Mouse (Mus musculus) MEL (cell line): ENCODE measurements around the gene Gm10271. TPM values are rescaled to one million over a fixed set of nuclear protein-coding genes. Genes with fewer than 3 reads are reported as not detected.

ENCODE experiments used
- DNase-seq: peaks from one replicate; pipeline ENCODE4 v3.0.0; 2011; ENCODE audit warnings: low read depth, low spot score
- H3K27ac ChIP-seq: 2 replicates; pipeline ENCODE4 v1.5.1; 2012; ENCODE audit warnings: low read depth, mild to moderate bottlenecking, control low read depth, low read length, moderate library complexity; ENCODE audit not compliant: control insufficient read depth
- H3K27me3 ChIP-seq, 2 experiments: fragments of 150-350 bp in 1 of 2; sonication (generic) in 1 of 2; 2 replicates each; pipeline ENCODE4 v1.6.1; 2012; ENCODE audit warnings: low read length in 2 of 2, mild to moderate bottlenecking in 2 of 2, improper control_type of control experiment in 1 of 2, moderate library complexity in 1 of 2; ENCODE audit not compliant: insufficient read depth in 2 of 2, control insufficient read depth in 1 of 2
- H3K36me3 ChIP-seq, 2 experiments: 2 replicates each; pipeline ENCODE4 v1.6.1; 2012 to 2014; ENCODE audit warnings: low read length in 2 of 2, improper control_type of control experiment in 1 of 2, inconsistent platforms in 1 of 2, mild to moderate bottlenecking in 1 of 2; ENCODE audit not compliant: insufficient read depth in 2 of 2, control insufficient read depth in 1 of 2
- H3K4me1 ChIP-seq, 2 experiments: fragments of 150-350 bp in 1 of 2; sonication (generic) in 1 of 2; 2 replicates each; pipeline ENCODE4 v1.6.1; 2012; ENCODE audit warnings: low read length in 2 of 2, improper control_type of control experiment in 1 of 2, mild to moderate bottlenecking in 1 of 2; ENCODE audit not compliant: insufficient read depth in 2 of 2, control insufficient read depth in 1 of 2
- H3K4me3 ChIP-seq, 2 experiments: fragments of 150-350 bp in 1 of 2; sonication (generic) in 1 of 2; 2 replicates each; pipeline ENCODE4 v1.5.1; 2012; ENCODE audit warnings: low read depth in 2 of 2, low read length in 2 of 2, mild to moderate bottlenecking in 2 of 2, moderate library complexity in 2 of 2, control low read depth in 1 of 2, improper control_type of control experiment in 1 of 2; ENCODE audit not compliant: control insufficient read depth in 1 of 2, insufficient read depth in 1 of 2
- H3K79me2 ChIP-seq: 2 replicates; pipeline ENCODE4 v1.6.1; 2012; ENCODE audit warnings: mild to moderate bottlenecking, low read length, moderate library complexity; ENCODE audit not compliant: control insufficient read depth, poor library complexity, insufficient read depth
- H3K9ac ChIP-seq: 2 replicates; pipeline ENCODE4 v1.6.1; 2012; ENCODE audit warnings: low read depth, mild to moderate bottlenecking, control low read depth, low read length, moderate library complexity; ENCODE audit not compliant: control insufficient read depth, poor library complexity, severe bottlenecking
- H3K9me3 ChIP-seq: fragments of 150-350 bp; sonication (generic); replicated peaks from 2 replicates; pipeline ENCODE4 v1.6.1; 2012; ENCODE audit warnings: mild to moderate bottlenecking, low read length, improper control_type of control experiment, moderate library complexity; ENCODE audit not compliant: insufficient read depth
- BHLHE40 ChIP-seq: IDR thresholded peaks from 2 replicates; pipeline ENCODE4 v1.6.1; 2012; ENCODE audit warnings: low read depth, mild to moderate bottlenecking, inconsistent platforms, low read length, improper control_type of control experiment, borderline replicate concordance
- CTCF ChIP-seq, 3 experiments: IDR thresholded peaks in 2 of 3; conservative IDR thresholded peaks in 1 of 3; 2 replicates each; pipeline ENCODE4 v1.5.1; 2011 to 2012; ENCODE audit warnings: low read length in 3 of 3, low read depth in 2 of 3, mild to moderate bottlenecking in 2 of 3, improper control_type of control experiment in 1 of 3, inconsistent platforms in 1 of 3, mixed read lengths in 1 of 3, moderate library complexity in 1 of 3; ENCODE audit not compliant: control insufficient read depth in 1 of 3, insufficient read depth in 1 of 3, poor library complexity in 1 of 3, severe bottlenecking in 1 of 3
- E2F4 ChIP-seq: IDR thresholded peaks from 2 replicates; pipeline ENCODE4 v1.6.1; 2011; ENCODE audit warnings: low read depth, low read length, improper control_type of control experiment, borderline replicate concordance
- ELF1 ChIP-seq: IDR thresholded peaks from 2 replicates; pipeline ENCODE4 v1.6.1; 2014; ENCODE audit warnings: low read depth, mild to moderate bottlenecking, inconsistent platforms, low read length, improper control_type of control experiment, moderate library complexity
- EP300 ChIP-seq, 2 experiments: IDR thresholded peaks; 2 replicates each; pipeline ENCODE4 v1.6.1; 2011; ENCODE audit warnings: improper control_type of control experiment in 2 of 2, low read length in 2 of 2, low read depth in 1 of 2, mild to moderate bottlenecking in 1 of 2
- ETS1 ChIP-seq: IDR thresholded peaks from 2 replicates; pipeline ENCODE4 v1.6.1; 2012; ENCODE audit warnings: low read depth, mild to moderate bottlenecking, inconsistent platforms, low read length, improper control_type of control experiment, moderate library complexity
- GABPA ChIP-seq: IDR thresholded peaks from 2 replicates; pipeline ENCODE4 v1.6.1; 2012; ENCODE audit warnings: low read depth, mild to moderate bottlenecking, inconsistent platforms, low read length, improper control_type of control experiment, moderate library complexity
- GATA1 ChIP-seq: IDR thresholded peaks from 2 replicates; pipeline ENCODE4 v1.6.1; 2011; ENCODE audit warnings: low read depth, low read length, improper control_type of control experiment
- HCFC1 ChIP-seq: IDR thresholded peaks from 2 replicates; pipeline ENCODE4 v1.6.1; 2012; ENCODE audit warnings: low read depth, mild to moderate bottlenecking, inconsistent platforms, low read length, improper control_type of control experiment, moderate library complexity
- MAFK ChIP-seq: IDR thresholded peaks from 2 replicates; pipeline ENCODE4 v1.6.1; 2011; ENCODE audit warnings: low read depth, mild to moderate bottlenecking, low read length, improper control_type of control experiment, borderline replicate concordance
- MXI1 ChIP-seq: IDR thresholded peaks from 2 replicates; pipeline ENCODE4 v1.6.1; 2011; ENCODE audit warnings: mild to moderate bottlenecking, low read depth, low read length, improper control_type of control experiment
- MYB ChIP-seq: IDR thresholded peaks from 2 replicates; pipeline ENCODE4 v1.6.1; 2011; ENCODE audit warnings: mild to moderate bottlenecking, low read depth, low read length, improper control_type of control experiment
- MYC ChIP-seq: IDR thresholded peaks from 2 replicates; pipeline ENCODE4 v1.6.1; 2011; ENCODE audit warnings: low read depth, mild to moderate bottlenecking, low read length, improper control_type of control experiment, moderate library complexity
- NELFE ChIP-seq: IDR thresholded peaks from 2 replicates; pipeline ENCODE4 v1.6.1; 2011; ENCODE audit warnings: low read depth, low read length, improper control_type of control experiment
- NRF1 ChIP-seq: IDR thresholded peaks from 2 replicates; pipeline ENCODE4 v1.6.1; 2014; ENCODE audit warnings: low read depth, mild to moderate bottlenecking, inconsistent platforms, low read length, improper control_type of control experiment, moderate library complexity; ENCODE audit not compliant: poor library complexity, insufficient read depth, severe bottlenecking
- POLR2A ChIP-seq, 2 experiments: IDR thresholded peaks; 2 replicates each; pipeline ENCODE4 v1.6.1; 2011 to 2012; ENCODE audit warnings: low read length in 2 of 2, mild to moderate bottlenecking in 2 of 2, control low read depth in 1 of 2, improper control_type of control experiment in 1 of 2, low read depth in 1 of 2, moderate library complexity in 1 of 2; ENCODE audit not compliant: control insufficient read depth in 1 of 2, insufficient read depth in 1 of 2, poor library complexity in 1 of 2
- POLR2AphosphoS5 ChIP-seq: IDR thresholded peaks from 2 replicates; pipeline ENCODE4 v1.6.1; 2012; ENCODE audit warnings: low read depth, borderline replicate concordance, mild to moderate bottlenecking, inconsistent platforms, low read length, moderate library complexity, mixed read lengths
- SIN3A ChIP-seq: IDR thresholded peaks from 2 replicates; pipeline ENCODE4 v1.6.1; 2012; ENCODE audit warnings: low read length, improper control_type of control experiment, inconsistent platforms
- SMC3 ChIP-seq: IDR thresholded peaks from 2 replicates; pipeline ENCODE4 v1.6.1; 2011; ENCODE audit warnings: low read depth, low read length, improper control_type of control experiment
- TBP ChIP-seq: IDR thresholded peaks from 2 replicates; pipeline ENCODE4 v1.8.0; 2011; ENCODE audit warnings: low read depth, low read length, improper control_type of control experiment
- UBTF ChIP-seq: IDR thresholded peaks from 2 replicates; pipeline ENCODE4 v1.6.1; 2012; ENCODE audit warnings: low read depth, mild to moderate bottlenecking, inconsistent platforms, low read length, improper control_type of control experiment, moderate library complexity, borderline replicate concordance; ENCODE audit not compliant: insufficient read depth
- USF1 ChIP-seq: IDR thresholded peaks from 2 replicates; pipeline ENCODE4 v1.6.1; 2014; ENCODE audit warnings: low read depth, mild to moderate bottlenecking, inconsistent platforms, low read length, improper control_type of control experiment, moderate library complexity
- USF2 ChIP-seq, 2 experiments: IDR thresholded peaks; 2 replicates each; pipeline ENCODE4 v1.6.1; 2011 to 2012; ENCODE audit warnings: improper control_type of control experiment in 2 of 2, low read length in 2 of 2, borderline replicate concordance in 1 of 2, inconsistent platforms in 1 of 2, low read depth in 1 of 2, mild to moderate bottlenecking in 1 of 2; ENCODE audit not compliant: insufficient read depth in 1 of 2
- ZC3H11A ChIP-seq: IDR thresholded peaks from 2 replicates; pipeline ENCODE4 v1.6.1; 2012; ENCODE audit warnings: low read depth, mild to moderate bottlenecking, inconsistent platforms, low read length, improper control_type of control experiment
- ZNF384 ChIP-seq: IDR thresholded peaks from 2 replicates; pipeline ENCODE4 v1.6.1; 2012; ENCODE audit warnings: low read depth, mild to moderate bottlenecking, inconsistent platforms, low read length, improper control_type of control experiment
- polyA plus RNA-seq, 2 experiments: library from polyadenylated mRNA; stranded (reverse) in 1 of 2; unstranded in 1 of 2; fragments of >175 nt in 1 of 2; fragments of >200 nt in 1 of 2; gene quantifications; 2 replicates each; pipeline versions ENCODE4 v1.2.1 to v1.2.4; 2012; ENCODE audit warnings: low replicate concordance in 2 of 2, low read depth in 1 of 2; ENCODE audit not compliant: insufficient read length in 2 of 2, insufficient read depth in 1 of 2, missing spikeins in 1 of 2
- total RNA-seq: library from RNA; depleted of rRNA; stranded (reverse); fragments of 300-350 nt; gene quantifications from 2 replicates; pipeline ENCODE4 v1.2.3, GENCODE M21; 2012

The Gm10271 gene
- total and polyA plus RNA-seq, 3 experiments: not detected

DNA sequence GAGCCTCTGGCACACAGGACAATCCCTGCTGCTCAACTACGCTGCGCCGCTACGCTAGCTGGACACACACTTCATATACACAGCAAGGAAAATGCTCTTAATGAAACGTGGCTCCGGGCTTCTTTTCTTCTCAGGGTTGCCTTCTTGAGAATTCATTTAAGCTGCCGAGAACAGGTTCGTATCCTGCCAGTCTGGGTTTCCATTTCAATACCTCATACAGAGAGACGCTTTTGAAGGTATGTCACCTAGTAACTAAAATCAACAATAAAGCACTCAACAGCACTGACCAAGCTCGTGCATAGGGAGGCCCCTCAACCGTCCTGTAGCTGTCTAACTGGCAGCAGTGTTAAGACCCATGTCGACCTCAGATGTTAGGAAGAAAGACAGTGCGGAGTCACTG is 40.0 kb downstream of the Gm10271 start:
- no peaks in the 10 kb centered on the region for H3K9me3 ChIP-seq
- no peak overlapping the region for H3K9ac ChIP-seq
- H3K36me3 ChIP-seq: peaks cover 10% of the 10 kb centered on the region in 2 experiments
- no peak for DNase-seq
- no peak overlapping the region for H3K4me3 ChIP-seq
- H3K27me3 ChIP-seq: no peaks in the 10 kb centered on the region
- TF ChIP-seq MYC (no peak), NELFE (no peak), ZNF384 (no peak), MAFK (no peak), TBP (no peak), SMC3 (no peak), NRF1 (no peak), ELF1 (no peak), EP300 (IDR thresholded peaks at IDR 0.05; ENCODE audit: low read depth in 1 of 2, low read length in 2 of 2) (no peak), ETS1 (no peak), UBTF (no peak), USF1 (no peak), HCFC1 (no peak), GATA1 (no peak), USF2 (IDR thresholded peaks at IDR 0.05; ENCODE audit: borderline replicate concordance in 1 of 2, insufficient read depth in 1 of 2, low read depth in 1 of 2, low read length in 2 of 2) (no peak), CTCF (IDR thresholded peaks at IDR 0.05 in 2 of 3, conservative IDR thresholded peaks at IDR 0.05 in 1 of 3; ENCODE audit: control insufficient read depth in 1 of 3, insufficient read depth in 1 of 3, low read depth in 2 of 3, low read length in 3 of 3, poor library complexity in 1 of 3, severe bottlenecking in 1 of 3) (no peak), MXI1 (no peak), SIN3A (no peak), MYB (no peak), GABPA (no peak)
- no peak overlapping the region for H3K27ac ChIP-seq
- H3K4me1 ChIP-seq: peaks cover 0 to 9% of the 10 kb centered on the region in 2 experiments; a peak in 2 of 4 replicates
- H3K79me2 ChIP-seq: no peaks in the 10 kb centered on the region

- Histone ChIP-seq H3K36me3 (peaks cover 10 to 11% of the 10 kb centered on the region in 2 experiments), H3K27ac (no peak overlapping the region), H3K4me1 (peaks cover 0 to 9% of the 10 kb centered on the region in 2 experiments; a peak in 2 of 4 replicates)
Measured at GRCm38 (mm10) chr10:116931497-116932179, 40.8 kb downstream of the Gm10271 start.

More at GRCm38 (mm10) chr10:116931497-116932179, 40.8 kb downstream of the Gm10271 start:
- no peak for DNase-seq
- H3K4me3 ChIP-seq: no peak overlapping the region
- no peak overlapping the region for H3K9ac ChIP-seq
- H3K9me3 ChIP-seq: no peaks in the 10 kb centered on the region
- TF ChIP-seq USF1: no peak
- TF ChIP-seq SIN3A: no peak
- TF ChIP-seq NRF1: no peak
- TF ChIP-seq POLR2AphosphoS5: no peak
- TF ChIP-seq ZC3H11A: no peak
- TF ChIP-seq BHLHE40: no peak
- TF ChIP-seq E2F4: no peak
- no peak for TF ChIP-seq POLR2A (IDR thresholded peaks at IDR 0.05; ENCODE audit: control insufficient read depth in 1 of 2, insufficient read depth in 1 of 2, low read depth in 1 of 2, low read length in 2 of 2, poor library complexity in 1 of 2)
- TF ChIP-seq, all 39 proteins: peak for 0
- Histone ChIP-seq H3K27me3 (no peaks in the 10 kb centered on the region), H3K79me2 (no peaks in the 10 kb centered on the region)
